Mouse (Mus musculus): Measurements from ENCODE around the gene Zcchc7.
"Not testable (repeated sequence)": the region's sequence is repeated elsewhere in the genome, so short reads cannot be mapped to it uniquely, and the experiment has no call there.

Gene Zcchc7

DNA sequence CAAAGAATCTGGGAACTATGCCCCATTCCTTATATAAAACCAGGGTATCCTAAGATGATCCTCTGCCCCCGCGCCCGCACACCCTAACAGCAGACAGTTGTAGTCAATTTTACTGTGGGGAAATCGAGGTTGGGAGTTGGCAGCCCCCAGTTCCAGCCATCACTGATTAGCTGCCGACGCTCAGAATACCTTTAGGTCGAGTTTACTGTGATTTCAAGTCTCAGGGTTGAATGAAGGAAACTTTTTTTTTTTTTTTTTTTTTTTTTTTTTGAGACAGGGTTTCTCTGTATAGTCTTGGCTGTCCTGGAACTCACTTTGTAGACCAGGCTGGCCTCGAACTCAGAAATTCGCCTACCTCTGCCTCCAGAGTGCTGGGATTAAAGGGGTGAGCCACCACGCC, 1.5 kb downstream of the Zcchc7 start:
- not testable (repeated sequence) for DNase-seq (ENCODE audit: low spot score)

GRCm38 (mm10) chr4:44774890-44775289, 19.2 kb downstream of the Zcchc7 start:
- DNase-seq (ENCODE audit: low spot score), result no peak

DNA sequence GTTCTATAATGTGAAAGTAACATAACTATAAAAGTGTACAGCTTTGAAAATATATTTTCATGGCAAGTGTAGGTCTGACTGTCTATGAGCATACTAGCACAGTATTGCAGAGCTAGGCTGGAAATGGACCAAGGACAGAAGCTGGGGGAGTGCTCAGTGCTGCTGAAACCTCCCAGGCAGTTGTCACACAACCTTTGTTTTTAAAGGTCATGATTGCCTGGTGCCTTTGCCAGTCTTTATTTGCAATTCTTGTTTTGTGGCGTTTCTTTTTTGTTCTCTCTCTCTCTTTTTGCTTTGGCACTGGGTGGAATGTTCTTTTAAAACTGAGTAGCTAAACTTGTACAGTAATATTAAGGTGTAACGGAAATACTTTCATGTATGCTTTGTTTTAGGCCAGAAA, 21.0 kb downstream of the Zcchc7 start:
- DNase-seq (ENCODE audit: low spot score), result no peak

- no peak for DNase-seq (ENCODE audit: low spot score)
These were observed 21.4 kb downstream of the Zcchc7 start for GRCm38 (mm10) chr4:44777101-44777500.

DNA sequence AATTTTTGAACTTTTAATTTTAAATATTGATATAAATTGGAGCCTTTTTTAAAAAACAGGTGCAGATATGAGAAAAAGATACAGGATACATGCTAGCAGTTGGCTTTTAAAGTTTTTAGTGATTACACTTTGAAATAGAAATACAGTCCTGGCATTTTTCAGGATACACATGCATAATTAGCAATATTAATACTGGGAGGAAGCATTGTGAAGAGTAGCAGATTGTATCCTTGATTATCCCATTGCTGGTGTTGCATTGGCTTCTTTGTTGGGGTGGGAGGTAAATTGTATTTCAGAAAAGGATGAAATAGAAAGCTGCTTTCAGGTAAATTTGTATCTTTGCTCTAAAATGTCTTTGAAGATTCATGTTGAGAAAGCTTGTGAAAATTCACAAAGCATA, 22.0 kb downstream of the Zcchc7 start:
- no peak for DNase-seq (ENCODE audit: low spot score)

- DNase-seq (ENCODE audit: low spot score), result no peak
These were observed 22.6 kb downstream of the Zcchc7 start for GRCm38 (mm10) chr4:44778316-44778715.

DNA sequence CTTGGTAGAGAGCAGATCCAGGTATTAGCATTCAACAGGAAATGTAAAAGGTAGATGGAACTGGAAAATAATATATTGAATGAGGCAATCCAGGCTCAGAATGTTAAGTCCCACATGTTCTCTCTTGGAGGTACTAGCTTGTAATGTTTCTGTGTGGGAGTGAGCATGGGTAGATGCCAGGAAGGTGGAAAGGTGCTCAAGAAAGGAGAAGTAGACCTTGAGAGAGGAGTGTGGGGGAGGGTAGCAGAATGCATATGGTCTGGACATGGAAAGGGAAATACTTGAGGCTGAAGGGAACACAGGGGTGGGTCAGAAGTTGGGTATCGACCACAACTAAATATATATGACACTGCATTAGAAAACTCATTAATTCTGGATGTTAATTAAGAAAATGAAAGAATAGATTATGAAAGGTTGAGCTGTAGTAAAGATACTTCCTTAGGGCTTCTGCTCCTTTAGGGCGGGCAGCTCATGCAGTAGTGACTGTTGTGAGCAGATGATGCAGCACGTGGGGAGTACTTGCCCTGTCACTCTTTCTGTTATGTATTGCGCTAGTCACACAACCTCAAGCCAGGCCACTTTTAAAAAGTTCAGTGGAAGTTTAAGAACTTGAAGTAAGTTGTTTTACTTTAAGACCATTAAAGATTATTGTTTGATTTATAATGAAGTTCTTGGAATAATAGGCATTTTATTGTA, 24.9 kb downstream of the Zcchc7 start:
- no peak for DNase-seq (ENCODE audit: low spot score)

DNA sequence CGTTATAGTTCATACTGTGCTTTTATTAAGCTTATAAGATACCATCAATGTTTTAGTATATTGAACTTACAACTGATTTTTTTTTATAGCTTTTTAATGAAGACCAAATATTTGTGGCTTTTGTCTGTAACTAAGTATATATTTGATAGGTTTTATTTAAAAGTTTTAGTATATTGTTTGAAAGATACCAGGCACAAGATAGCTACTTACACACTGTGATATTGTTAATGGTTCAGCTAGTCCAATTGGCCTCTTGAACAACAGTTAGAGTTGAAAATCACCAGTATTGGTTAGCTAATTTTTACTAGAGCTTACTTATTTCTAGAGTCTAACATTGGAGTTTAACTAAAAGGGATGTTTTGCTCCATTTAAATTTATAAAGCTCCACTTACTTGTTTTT, 25.8 kb downstream of the Zcchc7 start:
- DNase-seq (ENCODE audit: low spot score), result no peak

DNA sequence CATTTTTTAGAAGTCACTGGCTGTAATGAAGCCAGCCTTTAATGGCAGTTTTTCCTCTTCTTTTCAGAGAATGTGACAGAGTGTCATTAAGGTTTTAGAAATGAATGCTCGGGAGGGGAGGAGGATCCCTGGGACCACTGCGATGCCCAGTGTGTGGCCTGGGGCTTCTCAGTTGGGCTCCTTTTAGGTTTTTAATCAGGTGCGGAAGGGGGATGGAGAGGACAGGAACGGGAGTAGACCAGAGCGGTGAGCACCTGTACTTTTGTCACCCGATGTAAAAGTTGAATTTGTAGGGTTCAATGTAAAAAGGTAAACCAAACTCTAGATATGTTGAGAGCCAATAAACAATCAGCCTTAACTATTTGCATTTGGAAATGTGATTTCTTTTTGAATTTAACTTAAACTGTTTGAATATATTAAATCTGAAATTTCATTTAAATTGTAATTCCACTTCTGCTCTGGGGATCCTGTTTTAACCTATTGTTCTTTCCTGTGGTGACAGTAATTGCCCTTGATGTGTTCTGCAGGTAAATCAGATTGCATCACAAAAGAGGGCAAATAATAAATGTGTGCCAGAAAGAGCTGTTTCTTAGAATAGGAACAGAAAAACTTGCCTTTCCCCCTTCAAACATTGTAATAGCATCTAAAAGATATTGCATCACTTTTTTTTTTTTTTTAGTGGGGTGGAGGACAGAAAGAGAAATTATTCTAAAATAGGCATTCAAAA, 28.1 kb downstream of the Zcchc7 start:
- DNase-seq (ENCODE audit: low spot score), result no peak

DNA sequence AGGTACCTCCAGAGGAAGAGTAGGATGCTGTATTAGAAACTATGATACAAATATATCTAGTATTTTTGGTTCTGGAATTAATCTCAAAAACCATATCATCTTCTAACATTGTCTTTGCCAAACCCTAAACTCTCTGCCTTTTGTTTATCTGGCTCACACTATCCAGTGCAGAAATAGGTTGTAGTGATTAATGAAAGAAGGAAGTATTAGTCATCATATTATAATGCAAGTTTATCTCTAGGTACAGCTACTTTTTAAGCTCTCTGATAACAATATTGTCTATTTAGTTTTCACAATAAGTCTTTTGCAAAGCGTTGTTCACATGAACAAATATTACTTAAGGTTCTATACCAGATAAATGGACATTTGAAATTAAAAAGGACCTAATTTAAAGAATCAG, 57.2 kb downstream of the Zcchc7 start:
- no peak for DNase-seq (ENCODE audit: low spot score)

- no peak for DNase-seq (ENCODE audit: low spot score)
These were observed 58.1 kb downstream of the Zcchc7 start for GRCm38 (mm10) chr4:44813770-44814169.

GRCm38 (mm10) chr4:44816584-44816983, 60.9 kb downstream of the Zcchc7 start:
- DNase-seq (ENCODE audit: low spot score), result no peak

DNA sequence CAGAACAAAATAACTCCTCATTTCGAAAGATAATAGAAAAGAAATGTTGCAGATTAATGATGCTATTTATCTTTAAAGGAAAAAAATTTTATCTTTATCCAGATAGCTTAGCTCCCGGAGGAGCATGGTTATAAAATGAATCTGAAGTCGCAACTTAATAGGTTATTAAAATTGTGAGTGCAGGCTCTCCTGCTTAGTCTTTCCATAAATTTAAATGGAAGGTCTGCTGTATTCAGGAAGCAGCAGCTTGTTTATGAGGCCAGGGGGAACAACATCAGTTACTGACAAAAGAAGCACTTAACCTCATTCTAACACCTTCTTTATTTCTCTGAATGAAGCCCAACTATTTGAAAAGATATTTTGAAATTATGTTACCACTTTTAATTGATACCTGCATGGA, 74.9 kb downstream of the Zcchc7 start:
- no peak for DNase-seq (ENCODE audit: low spot score)

GRCm38 (mm10) chr4:44851835-44852251, 96.2 kb downstream of the Zcchc7 start:
- no peak for DNase-seq (ENCODE audit: low spot score)

GRCm38 (mm10) chr4:44871591-44871990, 115.9 kb downstream of the Zcchc7 start:
- no peak for DNase-seq (ENCODE audit: low spot score)

DNA sequence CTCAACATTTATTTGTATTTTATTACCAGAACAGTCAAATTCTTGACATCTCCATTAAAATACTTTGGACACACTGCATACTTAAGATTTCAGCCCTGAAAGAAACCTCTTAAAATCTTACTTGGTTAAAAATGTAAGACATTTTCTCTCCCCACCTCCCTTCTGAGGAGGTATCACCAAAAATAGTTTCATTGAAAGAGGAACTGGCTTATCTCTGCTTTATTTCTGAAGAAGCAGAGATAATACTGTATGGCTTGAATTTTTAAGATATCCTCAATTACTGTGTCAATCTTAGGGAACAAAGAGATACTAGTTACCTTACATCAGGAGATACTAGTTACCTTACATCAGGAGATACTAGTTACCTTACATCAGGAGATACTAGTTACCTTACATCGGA, 116.4 kb downstream of the Zcchc7 start:
- DNase-seq (ENCODE audit: low spot score), result no peak

DNA sequence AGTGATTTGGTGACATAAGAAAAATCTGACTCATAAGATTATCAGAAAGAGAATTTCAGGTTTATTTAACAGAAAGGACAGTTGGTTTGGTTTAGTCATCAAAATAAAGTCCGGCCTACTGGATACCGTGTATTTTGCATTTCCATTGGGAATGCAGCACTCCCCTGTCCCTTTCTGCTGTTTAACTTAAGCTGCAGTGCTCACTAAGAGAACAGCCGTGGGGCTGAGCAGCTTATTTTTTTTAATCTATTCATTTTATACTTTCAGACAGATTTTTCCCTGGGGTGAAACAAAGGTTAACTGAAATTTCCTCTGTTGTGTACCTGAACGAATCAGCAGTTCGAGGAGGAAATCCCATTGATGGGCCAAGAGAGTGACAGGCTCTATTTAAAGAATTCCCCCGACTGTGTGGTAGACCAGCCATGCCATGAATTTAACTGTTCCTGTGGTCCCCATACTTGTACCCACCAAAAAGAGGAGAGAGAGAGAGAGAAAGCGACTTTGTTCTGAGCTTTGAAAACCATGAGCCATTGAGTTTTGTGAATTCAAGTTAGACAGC, 124.5 kb downstream of the Zcchc7 start:
- DNase-seq (ENCODE audit: low spot score), result no peak

GRCm38 (mm10) chr4:44886143-44886542, 130.5 kb downstream of the Zcchc7 start:
- no peak for DNase-seq (ENCODE audit: low spot score)

DNA sequence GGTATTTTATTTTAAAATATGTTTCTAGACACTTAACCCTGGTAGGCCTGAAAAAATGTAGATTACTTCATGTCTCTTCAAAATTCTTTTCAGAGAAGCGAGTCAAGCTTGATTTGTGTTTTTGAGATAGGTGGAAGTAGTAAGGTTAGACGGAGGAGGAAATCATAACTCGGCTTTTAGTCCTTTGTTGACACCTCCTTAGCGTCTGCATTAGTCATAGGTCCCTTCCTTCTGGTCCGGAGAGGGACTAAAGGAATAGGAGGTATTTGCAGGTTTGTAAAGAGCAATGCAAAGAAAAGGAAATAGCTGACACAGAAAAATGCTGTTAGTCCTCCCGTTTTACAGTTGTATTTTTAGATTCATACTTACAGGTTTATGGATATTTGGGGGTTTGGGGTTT, 135.7 kb downstream of the Zcchc7 start:
- DNase-seq (ENCODE audit: low spot score), result no peak

- no peak for DNase-seq (ENCODE audit: low spot score)
These were observed 150.1 kb downstream of the Zcchc7 start for GRCm38 (mm10) chr4:44905651-44906271.

- no peak for DNase-seq (ENCODE audit: low spot score)
These were observed 150.7 kb downstream of the Zcchc7 start for GRCm38 (mm10) chr4:44906399-44906798.

DNA sequence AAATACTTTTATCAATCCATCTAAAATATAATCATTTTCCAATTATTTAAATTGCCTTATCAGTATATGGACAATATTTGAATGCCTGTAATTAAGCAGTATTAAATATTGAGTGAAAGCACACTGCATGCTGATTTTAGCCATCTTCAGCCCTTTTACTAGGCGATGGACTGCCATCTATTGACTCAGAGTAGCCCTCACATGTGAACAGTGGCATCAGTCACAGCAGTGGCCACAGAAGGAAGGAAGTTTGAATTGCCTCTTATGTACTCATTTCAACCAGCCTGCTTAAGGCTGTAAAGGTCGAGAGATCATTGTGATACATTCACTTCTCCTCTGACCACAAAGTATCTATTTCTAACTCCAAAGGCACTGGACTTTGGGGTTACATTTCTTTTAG, 154.4 kb downstream of the Zcchc7 start:
- no peak for DNase-seq (ENCODE audit: low spot score)

GRCm38 (mm10) chr4:44910857-44911256, 155.2 kb downstream of the Zcchc7 start:
- no peak for DNase-seq (ENCODE audit: low spot score)
